Mouse (Mus musculus): ENCODE results near the gene Pla1a. TPM values are rescaled to one million over a fixed set of nuclear protein-coding genes. Genes with fewer than 3 reads are reported as not detected.

The Pla1a gene
- polyA plus RNA-seq, 1 experiment = not detected

- peaks cover 57% of the 10 kb centered on the region for H3K4me1 ChIP-seq
- TF ChIP-seq FLI1 (IDR thresholded peaks at IDR 0.05; ENCODE audit: low read length) = no peak
- no peak for TF ChIP-seq GATA1 (IDR thresholded peaks at IDR 0.05; ENCODE audit: borderline replicate concordance, low read length)
Observed at GRCm38 (mm10) chr16:38406708-38407107, 26.2 kb downstream of the Pla1a start.

GRCm38 (mm10) chr16:38406293-38406692 is 26.7 kb downstream of the Pla1a start:
- peak overlapping the region; percentile 8 for H3K4me3 ChIP-seq (replicated peaks)
- no peaks in the 10 kb centered on the region for H3K36me3 ChIP-seq (replicated peaks; ENCODE audit: low read length)
- H3K4me1 ChIP-seq = peaks cover 59% of the 10 kb centered on the region
- H3K9me3 ChIP-seq = no peaks in the 10 kb centered on the region
- no peak for TF ChIP-seq GATA1 (IDR thresholded peaks at IDR 0.05; ENCODE audit: borderline replicate concordance, low read length)
- no peak for TF ChIP-seq FLI1 (IDR thresholded peaks at IDR 0.05; ENCODE audit: low read length)
- no peaks in the 10 kb centered on the region for H3K27me3 ChIP-seq (replicated peaks)

More at GRCm38 (mm10) chr16:38406708-38407107, 26.2 kb downstream of the Pla1a start:
- no peaks in the 10 kb centered on the region for H3K27me3 ChIP-seq (replicated peaks)
- H3K9me3 ChIP-seq = no peaks in the 10 kb centered on the region
- H3K4me3 ChIP-seq (replicated peaks) = no peak overlapping the region
- H3K36me3 ChIP-seq (replicated peaks; ENCODE audit: low read length) = no peaks in the 10 kb centered on the region

GRCm38 (mm10) chr16:38403639-38404038 is 29.3 kb downstream of the Pla1a start:
- TF ChIP-seq GATA1 (IDR thresholded peaks at IDR 0.05; ENCODE audit: borderline replicate concordance, low read length) (no peak), FLI1 (IDR thresholded peaks at IDR 0.05; ENCODE audit: low read length) (no peak)
- Histone ChIP-seq H3K4me1 (peaks cover 78% of the 10 kb centered on the region), H3K9me3 (no peaks in the 10 kb centered on the region), H3K4me3 (replicated peaks) (peak overlapping the region; percentile 71), H3K27me3 (replicated peaks) (no peaks in the 10 kb centered on the region), H3K36me3 (replicated peaks; ENCODE audit: low read length) (no peaks in the 10 kb centered on the region)

- peaks cover 74% of the 10 kb centered on the region for H3K4me1 ChIP-seq
- no peaks in the 10 kb centered on the region for H3K9me3 ChIP-seq
- no peaks in the 10 kb centered on the region for H3K27me3 ChIP-seq (replicated peaks)
- no peak overlapping the region for H3K4me3 ChIP-seq (replicated peaks)
- TF ChIP-seq FLI1 (IDR thresholded peaks at IDR 0.05; ENCODE audit: low read length) (no peak), GATA1 (IDR thresholded peaks at IDR 0.05; ENCODE audit: borderline replicate concordance, low read length) (no peak)
- no peaks in the 10 kb centered on the region for H3K36me3 ChIP-seq (replicated peaks; ENCODE audit: low read length)
Observed at GRCm38 (mm10) chr16:38401468-38401867, 31.5 kb downstream of the Pla1a start.

GRCm38 (mm10) chr16:38400311-38400960 is 32.5 kb downstream of the Pla1a start:
- H3K9me3 ChIP-seq = no peaks in the 10 kb centered on the region
- H3K4me1 ChIP-seq = peaks cover 76% of the 10 kb centered on the region
- H3K27me3 ChIP-seq (replicated peaks) = no peaks in the 10 kb centered on the region
- no peaks in the 10 kb centered on the region for H3K36me3 ChIP-seq (replicated peaks; ENCODE audit: low read length)
- no peak overlapping the region for H3K4me3 ChIP-seq (replicated peaks)
- TF ChIP-seq GATA1 (IDR thresholded peaks at IDR 0.05; ENCODE audit: borderline replicate concordance, low read length) (no peak), FLI1 (IDR thresholded peaks at IDR 0.05; ENCODE audit: low read length) (no peak)

GRCm38 (mm10) chr16:38399531-38400231 is 33.3 kb downstream of the Pla1a start:
- Histone ChIP-seq H3K27me3 (replicated peaks) (no peaks in the 10 kb centered on the region), H3K9me3 (no peaks in the 10 kb centered on the region), H3K4me3 (replicated peaks) (peak overlapping the region; percentile 78), H3K4me1 (peaks cover 79% of the 10 kb centered on the region), H3K36me3 (replicated peaks; ENCODE audit: low read length) (no peaks in the 10 kb centered on the region)
- TF ChIP-seq FLI1 (IDR thresholded peaks at IDR 0.05; ENCODE audit: low read length) (no peak), GATA1 (IDR thresholded peaks at IDR 0.05; ENCODE audit: borderline replicate concordance, low read length) (no peak)

GRCm38 (mm10) chr16:38399076-38399475 is 33.9 kb downstream of the Pla1a start:
- peak overlapping the region; percentile 20 for H3K4me3 ChIP-seq (replicated peaks)
- no peaks in the 10 kb centered on the region for H3K27me3 ChIP-seq (replicated peaks)
- H3K36me3 ChIP-seq (replicated peaks; ENCODE audit: low read length) = no peaks in the 10 kb centered on the region
- H3K4me1 ChIP-seq = peaks cover 83% of the 10 kb centered on the region
- no peaks in the 10 kb centered on the region for H3K9me3 ChIP-seq
- TF ChIP-seq FLI1 (IDR thresholded peaks at IDR 0.05; ENCODE audit: low read length) = no peak
- TF ChIP-seq GATA1 (IDR thresholded peaks at IDR 0.05; ENCODE audit: borderline replicate concordance, low read length) = no peak

- no peak overlapping the region for H3K4me3 ChIP-seq (replicated peaks)
- TF ChIP-seq FLI1 (IDR thresholded peaks at IDR 0.05; ENCODE audit: low read length) (no peak), GATA1 (IDR thresholded peaks at IDR 0.05; ENCODE audit: borderline replicate concordance, low read length) (no peak)
- no peaks in the 10 kb centered on the region for H3K36me3 ChIP-seq (replicated peaks; ENCODE audit: low read length)
- peaks cover 84% of the 10 kb centered on the region for H3K4me1 ChIP-seq
- H3K27me3 ChIP-seq (replicated peaks) = no peaks in the 10 kb centered on the region
- no peaks in the 10 kb centered on the region for H3K9me3 ChIP-seq
Observed at GRCm38 (mm10) chr16:38398266-38398665, 34.7 kb downstream of the Pla1a start.

GRCm38 (mm10) chr16:38396155-38396554 is 36.8 kb downstream of the Pla1a start:
- no peaks in the 10 kb centered on the region for H3K27me3 ChIP-seq (replicated peaks)
- no peaks in the 10 kb centered on the region for H3K9me3 ChIP-seq
- H3K36me3 ChIP-seq (replicated peaks; ENCODE audit: low read length) = no peaks in the 10 kb centered on the region
- peaks cover 81% of the 10 kb centered on the region for H3K4me1 ChIP-seq
- TF ChIP-seq GATA1 (IDR thresholded peaks at IDR 0.05; ENCODE audit: borderline replicate concordance, low read length) (no peak), FLI1 (IDR thresholded peaks at IDR 0.05; ENCODE audit: low read length) (no peak)
- peak overlapping the region; percentile 83 for H3K4me3 ChIP-seq (replicated peaks)

GRCm38 (mm10) chr16:38395060-38395730 is 37.8 kb downstream of the Pla1a start:
- TF ChIP-seq FLI1 (IDR thresholded peaks at IDR 0.05; ENCODE audit: low read length) (no peak), GATA1 (IDR thresholded peaks at IDR 0.05; ENCODE audit: borderline replicate concordance, low read length) (no peak)
- Histone ChIP-seq H3K27me3 (replicated peaks) (no peaks in the 10 kb centered on the region), H3K4me1 (peaks cover 78% of the 10 kb centered on the region)

More at GRCm38 (mm10) chr16:38395060-38395730, 37.8 kb downstream of the Pla1a start:
- H3K36me3 ChIP-seq (replicated peaks; ENCODE audit: low read length) = no peaks in the 10 kb centered on the region
- H3K4me3 ChIP-seq (replicated peaks) = peak overlapping the region; percentile 53
- no peaks in the 10 kb centered on the region for H3K9me3 ChIP-seq
